Mouse (Mus musculus): ENCODE data around the gene Rora. TPM values are rescaled to one million over a fixed set of nuclear protein-coding genes. Genes with fewer than 3 reads are reported as not detected.

Rora gene
- polyA plus RNA-seq (2012): not detected in 2 replicates

- TF ChIP-seq GATA1 (IDR thresholded peaks at IDR 0.05; ENCODE audit: low read length): no peak
Measured at GRCm38 (mm10) chr9:68653211-68654038, at the start of gene Rora. TSS of gene Rora (plus strand) at chr9:68653786.

DNA sequence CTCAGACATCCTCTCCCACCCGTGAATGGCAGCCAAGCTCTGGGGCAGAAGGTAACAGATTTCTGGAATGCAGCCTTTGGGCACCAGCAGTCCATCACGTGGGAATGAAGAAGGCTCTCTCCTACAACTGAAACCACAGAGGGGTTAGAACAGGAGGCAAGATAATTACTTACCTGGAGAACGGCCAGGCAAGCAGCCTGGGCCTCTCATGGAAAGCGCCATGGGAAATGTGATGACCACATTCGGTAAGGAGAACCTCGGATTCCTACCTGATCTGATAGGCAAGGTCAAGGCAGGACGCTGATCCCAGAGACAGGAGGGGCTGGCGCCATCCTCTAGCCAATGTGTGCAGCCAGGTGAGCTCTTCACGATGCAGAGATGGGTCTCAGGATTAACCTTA lies 39.6 kb upstream of the Rora start:
- TF ChIP-seq GATA1 (IDR thresholded peaks at IDR 0.05; ENCODE audit: low read length): no peak

GRCm38 (mm10) chr9:68617116-68617515 lies 36.5 kb upstream of the Rora start:
- no peak for TF ChIP-seq GATA1 (IDR thresholded peaks at IDR 0.05; ENCODE audit: low read length)

DNA sequence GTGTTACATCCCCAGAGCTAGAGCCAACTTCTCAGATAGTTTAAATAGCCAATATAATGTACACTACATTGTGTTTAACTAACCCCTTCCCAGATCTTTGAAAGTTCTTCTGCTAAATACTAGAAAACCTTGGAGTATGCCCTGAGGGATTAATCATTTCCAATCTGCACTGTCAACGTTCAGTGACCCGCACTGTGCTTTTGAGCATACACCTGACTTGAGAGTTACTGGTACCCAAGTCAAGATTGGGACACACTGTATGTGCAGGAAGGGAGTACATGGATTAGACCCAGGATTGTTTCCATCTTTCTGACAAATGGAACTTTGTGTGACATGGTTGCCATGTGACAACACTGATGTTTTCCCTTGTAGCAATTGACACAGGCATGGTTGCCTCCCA lies 33.5 kb upstream of the Rora start:
- no peak for TF ChIP-seq GATA1 (IDR thresholded peaks at IDR 0.05; ENCODE audit: low read length)

DNA sequence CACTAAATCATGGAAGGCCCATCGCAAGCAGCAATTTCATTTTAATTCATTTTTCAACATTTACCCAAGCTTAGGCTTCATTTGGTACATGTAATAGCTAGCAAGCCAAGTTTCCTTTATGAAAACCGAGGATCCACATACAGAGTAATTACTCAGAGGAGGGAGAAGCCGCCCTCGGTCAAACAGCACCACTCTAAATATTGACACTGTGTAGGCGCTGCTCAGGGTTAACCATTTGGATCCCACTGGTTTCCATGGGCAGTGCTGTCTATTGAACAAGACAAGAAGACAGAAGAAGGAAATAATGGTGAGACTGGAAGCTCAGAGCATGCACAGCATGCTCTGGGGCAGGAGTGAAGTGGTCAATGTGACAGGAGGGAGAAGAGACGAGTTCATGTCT lies 33.1 kb upstream of the Rora start:
- no peak for TF ChIP-seq GATA1 (IDR thresholded peaks at IDR 0.05; ENCODE audit: low read length)

GRCm38 (mm10) chr9:68624981-68625380 lies 28.6 kb upstream of the Rora start:
- TF ChIP-seq GATA1 (IDR thresholded peaks at IDR 0.05; ENCODE audit: low read length): no peak

DNA sequence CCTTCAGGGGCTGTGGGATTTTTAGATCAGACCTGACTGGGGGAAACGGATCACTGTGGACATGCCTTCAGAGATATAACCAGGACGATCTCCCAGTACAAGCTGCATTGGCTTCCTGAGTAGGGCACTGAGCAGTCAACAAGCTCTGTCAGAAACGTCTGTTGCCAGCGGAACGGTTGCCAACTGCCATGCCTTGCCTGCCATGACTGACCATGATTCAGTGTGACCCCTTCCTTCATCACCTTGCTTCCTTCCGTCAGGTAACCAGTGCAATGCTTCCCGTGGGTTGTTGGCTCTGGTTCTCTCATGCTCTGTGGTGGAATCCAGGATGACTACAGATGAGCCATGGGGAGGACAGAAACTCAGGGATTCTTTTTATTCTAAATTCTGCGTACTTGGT lies 16.3 kb upstream of the Rora start:
- TF ChIP-seq GATA1 (IDR thresholded peaks at IDR 0.05; ENCODE audit: low read length): no peak

DNA sequence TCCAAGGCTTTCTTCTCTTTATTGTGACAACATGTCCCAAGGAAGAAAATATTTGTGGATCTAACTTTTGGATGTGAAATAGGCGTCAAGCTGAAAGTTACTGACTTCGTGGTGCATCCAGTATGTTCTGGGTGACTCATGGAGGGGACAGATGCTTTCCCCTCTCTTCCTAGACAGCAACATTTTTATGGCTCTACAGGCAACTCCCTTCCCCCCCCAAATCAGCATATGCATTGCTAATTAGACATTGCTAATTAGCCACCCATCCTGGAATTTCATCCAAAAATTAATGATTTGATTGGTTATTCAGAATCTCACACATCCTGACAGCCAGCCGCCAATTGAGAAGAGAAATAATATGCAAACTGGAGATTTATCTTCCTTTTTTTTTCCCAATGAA lies 12.5 kb upstream of the Rora start:
- no peak for TF ChIP-seq GATA1 (IDR thresholded peaks at IDR 0.05; ENCODE audit: low read length)

DNA sequence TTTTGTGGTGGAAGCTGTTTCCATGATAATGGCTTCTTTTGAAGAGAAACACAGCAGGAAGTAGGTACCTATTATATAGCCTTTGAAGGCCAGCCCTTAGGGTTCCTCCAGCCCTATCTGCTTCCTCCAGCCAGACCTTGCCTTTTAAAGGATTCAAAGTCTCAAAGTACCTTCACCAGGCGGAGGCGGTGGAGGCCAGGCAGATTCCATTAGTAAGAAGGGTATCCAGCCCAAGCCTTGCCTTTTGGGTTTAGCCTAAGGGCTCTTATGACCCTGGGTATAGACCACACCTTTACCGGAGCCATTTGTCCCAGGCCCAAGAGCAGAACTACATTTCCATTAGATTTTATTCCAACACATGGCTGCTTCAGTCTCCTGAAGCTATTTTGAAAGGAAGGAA lies 5.5 kb upstream of the Rora start:
- no peak for TF ChIP-seq GATA1 (IDR thresholded peaks at IDR 0.05; ENCODE audit: low read length)

GRCm38 (mm10) chr9:68654039-68654332 lies 400 bp downstream of the Rora start:
- TF ChIP-seq GATA1 (IDR thresholded peaks at IDR 0.05; ENCODE audit: low read length): no peak

GRCm38 (mm10) chr9:68654333-68655017 lies 889 bp downstream of the Rora start:
- no peak for TF ChIP-seq GATA1 (IDR thresholded peaks at IDR 0.05; ENCODE audit: low read length)

- TF ChIP-seq GATA1 (IDR thresholded peaks at IDR 0.05; ENCODE audit: low read length): no peak
Measured at GRCm38 (mm10) chr9:68655018-68656005, 1.7 kb downstream of the Rora start.

DNA sequence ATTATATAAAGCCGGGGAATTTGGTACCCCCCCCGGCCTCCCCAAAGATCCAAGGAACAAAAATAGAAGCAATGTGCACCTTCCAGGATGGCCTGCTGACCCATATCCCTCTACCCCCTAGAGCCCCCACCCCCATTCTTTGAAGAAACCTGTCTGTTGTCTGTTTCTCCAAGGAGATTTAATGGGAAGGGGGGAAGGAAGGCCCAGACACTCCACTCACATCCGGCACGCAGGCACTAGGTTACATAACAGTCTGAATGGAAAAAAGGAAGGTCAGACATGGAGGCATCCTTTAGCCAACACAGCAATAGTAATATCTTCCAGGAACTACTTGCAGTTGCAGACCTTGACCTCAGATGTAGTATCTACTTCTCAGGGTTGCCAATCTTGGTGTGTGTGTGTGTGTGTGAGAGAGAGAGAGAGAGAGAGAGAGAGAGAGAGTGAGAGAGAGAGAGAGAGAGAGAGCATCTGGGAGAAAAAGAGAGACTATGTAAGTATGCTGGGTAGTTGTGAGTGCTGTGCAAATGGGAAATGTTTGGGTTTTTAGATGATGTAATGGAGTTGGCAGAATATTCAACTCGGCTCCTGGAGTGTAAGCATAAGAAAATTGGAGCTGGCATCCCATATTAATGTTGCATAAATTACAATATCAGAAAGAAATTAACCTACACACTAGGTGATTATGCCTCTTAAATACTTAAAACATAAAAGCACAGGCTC lies 2.6 kb downstream of the Rora start:
- no peak for TF ChIP-seq GATA1 (IDR thresholded peaks at IDR 0.05; ENCODE audit: low read length)

DNA sequence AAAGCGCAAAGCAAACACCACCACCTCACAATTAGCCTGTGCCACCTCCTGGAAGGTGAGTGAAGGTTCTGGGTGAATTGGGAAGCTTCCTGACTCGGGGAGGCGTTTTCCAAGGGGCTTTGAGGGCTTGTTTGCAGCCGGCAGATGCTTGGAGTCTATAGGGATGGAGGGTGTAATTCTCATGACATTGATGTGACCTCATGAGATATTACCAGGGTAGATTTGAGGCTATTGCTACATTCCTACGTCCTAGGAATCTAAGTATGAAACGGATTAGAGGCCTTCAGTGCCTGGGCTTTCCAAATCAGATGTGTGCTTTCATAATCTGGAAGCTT lies 3.2 kb downstream of the Rora start:
- TF ChIP-seq GATA1 (IDR thresholded peaks at IDR 0.05; ENCODE audit: low read length): no peak

- no peak for TF ChIP-seq GATA1 (IDR thresholded peaks at IDR 0.05; ENCODE audit: low read length)
Measured at GRCm38 (mm10) chr9:68670731-68671130, 17.1 kb downstream of the Rora start.

Data from G1E-ER4 (cell line).